Mouse (Mus musculus) right cerebral cortex, adult 2 months (tissue): ENCODE results near the gene Kcne4.

Experiments used
- DNase-seq, 2 experiments: peaks; one replicate each; pipeline ENCODE4 v3.0.0; 2021 to 2022; ENCODE audit warnings: low spot score in 2 of 2

Kcne4 gene

DNA sequence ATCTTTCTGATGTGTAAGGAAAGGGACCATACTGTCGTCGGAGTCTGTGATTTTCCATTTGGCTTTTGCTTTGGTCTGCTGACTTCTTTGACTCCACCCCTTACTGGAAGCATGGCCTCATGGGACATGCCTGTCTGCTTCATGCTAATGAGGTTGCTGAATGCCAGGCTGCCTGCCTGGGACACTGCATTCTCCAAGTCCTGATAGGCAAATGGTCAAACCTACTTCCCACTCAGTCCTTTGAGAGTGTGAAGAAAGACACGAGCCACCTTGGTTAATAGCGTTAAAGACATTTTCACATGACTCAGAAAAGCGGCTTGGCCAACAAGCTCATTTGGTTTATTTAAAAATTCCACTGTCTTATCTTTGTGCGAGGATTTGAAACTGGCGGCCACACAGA, 43.5 kb downstream of the Kcne4 start:
- DNase-seq, result no peak

DNA sequence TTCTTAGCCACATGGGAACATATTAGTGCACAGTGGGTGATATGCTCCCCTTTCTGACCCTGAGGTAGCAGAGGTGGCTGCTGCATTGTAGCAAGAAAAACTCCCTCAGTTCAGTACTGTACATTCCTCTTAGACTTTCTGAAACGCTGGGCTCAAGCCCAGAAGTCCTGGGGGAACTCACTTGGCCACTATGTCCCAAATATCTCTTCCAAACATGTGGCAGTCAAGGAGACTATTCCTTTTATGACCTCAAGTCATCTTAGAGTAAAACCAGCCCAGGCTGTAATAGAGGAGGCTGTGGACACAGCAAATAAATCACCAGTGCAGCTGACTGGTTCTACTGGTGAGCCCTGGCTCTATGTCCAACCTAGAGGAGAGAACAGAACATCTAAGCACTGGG, 45.7 kb downstream of the Kcne4 start:
- no peak for DNase-seq

DNA sequence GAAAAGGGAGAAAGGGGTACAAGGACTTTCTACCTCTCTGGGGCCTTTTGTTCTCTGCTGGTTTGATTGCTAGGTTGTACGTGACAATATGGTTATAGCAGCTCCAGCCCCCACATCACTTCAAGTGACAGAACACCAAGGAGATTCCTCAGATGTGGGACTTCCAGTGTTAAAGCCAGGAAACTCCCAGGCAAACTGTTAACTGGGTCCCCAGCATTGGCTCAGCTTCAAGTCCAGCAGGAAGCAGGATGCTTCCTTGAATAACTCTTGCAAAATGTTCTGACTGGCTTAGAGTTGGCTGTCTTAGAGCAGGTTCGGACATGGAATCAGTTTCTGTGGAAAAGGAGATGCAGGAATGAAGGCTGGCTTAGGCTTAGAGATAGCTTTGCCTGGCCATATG, 47.3 kb downstream of the Kcne4 start:
- peak; percentile 51 to 53 for DNase-seq

DNA sequence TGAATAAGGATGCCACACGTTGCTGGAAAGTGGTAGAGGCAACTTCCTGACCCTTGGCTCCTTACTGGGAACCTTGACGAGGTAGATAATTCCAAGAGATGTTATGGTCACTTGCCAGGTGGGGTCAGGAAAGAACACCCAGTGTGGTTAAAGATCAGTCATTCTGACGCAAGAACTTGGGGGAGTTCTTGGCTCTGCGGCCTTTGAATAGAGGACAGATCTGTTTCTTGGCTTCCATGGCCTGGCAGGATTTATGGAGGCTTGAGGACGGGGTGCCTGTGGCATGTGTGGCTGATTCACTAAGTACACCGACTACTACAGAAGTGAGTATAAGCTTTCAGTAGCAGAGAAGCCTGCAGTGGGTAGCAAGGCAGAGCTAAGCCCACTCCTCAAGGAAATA, 47.8 kb downstream of the Kcne4 start:
- DNase-seq, result peak in 1 of 2 experiments; percentile 13

DNA sequence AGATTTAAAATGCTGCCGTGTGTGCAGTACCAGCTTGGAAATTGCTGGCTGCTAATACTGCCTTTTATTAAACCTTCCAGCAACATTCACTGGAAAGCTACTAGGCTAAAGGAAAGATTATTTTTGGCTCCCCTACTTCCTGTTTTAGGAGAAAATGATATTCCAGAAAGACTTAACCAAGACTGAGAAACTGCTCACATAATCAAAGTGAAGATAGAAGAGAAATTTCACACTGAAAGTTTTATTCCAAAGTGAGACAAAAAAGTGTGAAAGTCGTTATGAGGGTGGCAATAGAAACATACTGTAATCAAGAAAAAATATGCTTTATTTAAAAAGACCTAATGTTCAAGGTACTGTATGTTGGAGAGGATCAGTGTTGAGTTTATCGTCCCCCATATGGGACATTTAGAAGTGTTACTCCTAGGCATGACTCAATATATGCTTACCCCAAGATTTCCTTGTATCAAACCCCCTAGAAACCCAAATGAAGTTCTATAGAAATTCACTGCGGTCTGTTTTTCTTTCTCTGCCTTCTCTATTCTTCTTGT, 48.3 kb downstream of the Kcne4 start:
- DNase-seq, result no peak

DNA sequence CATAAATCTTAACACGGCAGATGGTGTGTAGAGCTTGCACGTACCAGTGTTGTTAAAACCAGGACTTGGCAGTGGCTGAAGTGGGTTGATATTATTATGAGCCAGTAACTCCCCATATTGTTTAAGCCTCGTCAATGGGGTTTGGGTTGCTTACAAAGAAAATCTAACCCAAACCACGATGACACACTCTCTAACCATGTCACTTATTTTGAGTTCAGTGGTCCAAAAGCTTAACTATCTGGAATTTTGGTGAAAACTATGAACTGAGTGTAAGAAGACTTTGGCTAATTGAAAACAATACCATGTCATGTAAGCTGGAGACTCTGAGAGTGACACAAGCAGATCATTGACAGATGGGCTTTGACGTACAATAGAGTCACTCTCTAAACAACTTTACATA, 49.4 kb downstream of the Kcne4 start:
- no peak for DNase-seq

DNA sequence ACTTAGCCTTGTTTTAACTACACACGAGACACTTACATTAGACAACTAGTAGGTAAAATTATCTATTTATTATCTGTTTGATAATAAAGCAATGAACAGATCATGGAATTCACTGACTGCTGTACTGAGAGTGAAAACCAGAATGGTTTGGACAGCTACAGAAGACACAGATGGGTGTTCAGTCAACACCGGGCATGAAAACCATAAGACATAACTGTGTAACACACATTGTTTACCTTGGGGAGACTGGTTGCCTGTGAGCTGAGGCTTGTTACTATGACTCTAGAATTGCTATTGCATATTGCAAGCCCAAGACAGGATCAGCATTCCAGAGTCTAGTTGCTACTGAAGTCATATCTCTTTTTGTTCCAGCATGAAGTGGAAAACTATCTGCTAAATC, 49.9 kb downstream of the Kcne4 start:
- no peak for DNase-seq
